Mouse (Mus musculus) bone marrow, adult 2 months (tissue): Measurements from ENCODE around the gene Gm28308. TPM values are rescaled to one million over a fixed set of nuclear protein-coding genes. Genes with fewer than 3 reads are reported as not detected.

Experiments
- H3K27ac ChIP-seq: fragments of 200-500 bp; 2 replicates; pipeline ENCODE4 v1.5.1; 2012; ENCODE audit warnings: low read depth, mild to moderate bottlenecking, control low read depth, inconsistent platforms, low read length; ENCODE audit not compliant: control insufficient read depth, poor library complexity, insufficient read depth
- H3K4me1 ChIP-seq: fragments of 200-500 bp; 2 replicates; pipeline ENCODE4 v1.6.1; 2011; ENCODE audit warnings: low read length; ENCODE audit not compliant: control insufficient read depth, insufficient read depth
- H3K4me3 ChIP-seq: fragments of 200-500 bp; replicated peaks from 2 replicates; pipeline ENCODE3; 2011; ENCODE audit warnings: mild to moderate bottlenecking, low read depth, low read length, control low read depth; ENCODE audit not compliant: control insufficient read depth
- CTCF ChIP-seq: fragments of 200-500 bp; IDR thresholded peaks from 2 replicates; pipeline ENCODE4 v1.5.1; 2011; ENCODE audit warnings: low read length, control low read depth; ENCODE audit not compliant: control insufficient read depth, insufficient read depth
- POLR2A ChIP-seq: fragments of 200-500 bp; IDR thresholded peaks from 2 replicates; pipeline ENCODE4 v1.6.1; 2011; ENCODE audit warnings: low read depth, mild to moderate bottlenecking, control low read depth, low read length, borderline replicate concordance; ENCODE audit not compliant: control insufficient read depth
- WGBS: fragments of 180-500 bp; shearing (Covaris S2); methylation state at CpG from one replicate; pipeline ENCODE4 v1.1.7; 2018; 5-methylcytosine and 5-hydroxymethylcytosine counted together
- polyA plus RNA-seq: library from polyadenylated mRNA; stranded (reverse); fragments of >200 nt; gene quantifications from 2 replicates; pipeline ENCODE4 v1.2.4, GENCODE M21; 2011; ENCODE audit warnings: low replicate concordance; ENCODE audit not compliant: missing spikeins, insufficient read depth, insufficient read length

Gm28308 gene
- polyA plus RNA-seq, 1 experiment = not detected

- Histone ChIP-seq H3K4me1 (no peaks in the 10 kb centered on the region), H3K4me3 (no peak overlapping the region), H3K27ac (no peak overlapping the region)
- WGBS = 85% methylated on average over 23 of the region's 23 CpGs
- TF ChIP-seq CTCF = no peak
- no peak for TF ChIP-seq POLR2A
Measured at GRCm38 (mm10) chr6:52190410-52190809, 22.7 kb downstream of the Gm28308 start.

GRCm38 (mm10) chr6:52189909-52190308 lies 23.2 kb downstream of the Gm28308 start:
- no peaks in the 10 kb centered on the region for H3K4me1 ChIP-seq
- H3K4me3 ChIP-seq = no peak overlapping the region
- WGBS = 83% methylated on average over 8 of the region's 8 CpGs
- H3K27ac ChIP-seq = no peak overlapping the region
- TF ChIP-seq CTCF = no peak
- no peak for TF ChIP-seq POLR2A

DNA sequence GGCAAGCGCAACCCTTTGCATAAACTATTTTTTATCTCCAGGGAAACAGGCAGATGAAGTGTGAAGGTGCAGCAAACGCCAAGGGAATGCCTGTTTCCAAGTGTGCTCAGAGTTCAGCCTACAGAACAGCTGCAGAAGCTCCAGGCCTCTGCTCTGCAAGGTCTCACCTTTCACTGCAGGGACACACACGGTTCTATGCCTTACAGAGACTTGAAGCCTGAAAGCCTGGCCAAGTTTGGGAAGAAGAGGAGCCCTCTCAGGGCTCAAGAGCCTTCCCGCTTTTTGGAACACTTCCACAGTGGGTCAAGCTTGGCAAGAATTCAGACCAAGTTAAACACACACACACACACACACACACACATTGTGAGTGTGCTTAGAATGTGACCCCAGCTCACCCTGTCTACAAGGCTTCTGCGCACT lies 24.0 kb downstream of the Gm28308 start:
- 74% methylated on average over 5 of the region's 5 CpGs for WGBS
- TF ChIP-seq CTCF (no peak), POLR2A (no peak)
- Histone ChIP-seq H3K4me3 (no peak overlapping the region), H3K4me1 (no peaks in the 10 kb centered on the region), H3K27ac (no peak overlapping the region)

GRCm38 (mm10) chr6:52186500-52186899 lies 26.6 kb downstream of the Gm28308 start:
- WGBS = 61% methylated on average over 1 of the region's 1 CpGs
- no peak for TF ChIP-seq CTCF
- TF ChIP-seq POLR2A = no peak

DNA sequence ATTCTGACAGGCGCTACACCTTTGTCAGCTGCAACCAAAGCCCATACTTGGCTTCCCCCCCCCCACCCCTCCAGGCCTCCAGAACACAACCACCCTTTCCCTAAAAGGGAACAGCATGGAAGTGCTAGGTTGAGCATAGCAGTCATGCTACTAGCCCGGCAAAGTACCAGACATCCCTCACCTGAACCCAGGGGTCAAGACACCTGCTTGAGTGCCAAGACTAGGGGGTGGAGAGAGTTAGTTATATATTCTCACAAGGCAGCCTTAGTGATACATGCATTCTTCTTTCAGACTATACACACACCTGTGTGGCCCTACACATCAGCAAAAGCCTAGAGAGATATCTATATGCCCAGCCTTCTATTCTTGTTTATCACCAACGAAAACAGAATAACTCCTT lies 27.3 kb downstream of the Gm28308 start:
- TF ChIP-seq CTCF = no peak
- no peak for TF ChIP-seq POLR2A
- Histone ChIP-seq H3K4me3 (no peak overlapping the region), H3K4me1 (no peaks in the 10 kb centered on the region), H3K27ac (no peak overlapping the region)
- 81% methylated on average over 3 of the region's 3 CpGs for WGBS

More at GRCm38 (mm10) chr6:52186500-52186899, 26.6 kb downstream of the Gm28308 start:
- Histone ChIP-seq H3K4me3 (no peak overlapping the region), H3K4me1 (no peaks in the 10 kb centered on the region), H3K27ac (no peak overlapping the region)

- H3K27ac ChIP-seq = no peak overlapping the region
- H3K4me1 ChIP-seq = no peaks in the 10 kb centered on the region
- TF ChIP-seq POLR2A = no peak
- no peak for TF ChIP-seq CTCF
- 79% methylated on average over 19 of the region's 19 CpGs for WGBS
- H3K4me3 ChIP-seq = no peak overlapping the region
Measured at GRCm38 (mm10) chr6:52185222-52185621, 27.9 kb downstream of the Gm28308 start.

DNA sequence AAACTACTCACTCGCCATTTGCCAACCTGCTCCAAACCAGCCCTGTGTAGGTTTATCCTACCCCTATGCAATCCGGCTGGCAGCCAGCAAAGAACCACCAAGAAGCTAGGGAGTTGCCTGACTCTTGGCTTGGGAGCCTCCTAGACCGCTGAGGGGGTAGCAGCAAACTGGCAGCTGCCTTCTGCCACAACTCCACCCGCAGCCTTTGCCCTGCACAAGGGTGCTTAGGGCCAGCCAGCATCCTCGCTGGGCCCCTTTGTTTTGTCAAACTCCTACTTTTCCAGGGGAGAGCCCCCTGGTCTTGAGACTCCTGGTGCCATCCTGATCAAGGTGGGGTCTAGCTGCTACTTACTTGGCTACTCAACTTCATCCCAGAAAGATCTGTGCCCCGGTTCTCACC lies 28.5 kb downstream of the Gm28308 start:
- Histone ChIP-seq H3K27ac (no peak overlapping the region), H3K4me3 (no peak overlapping the region), H3K4me1 (no peaks in the 10 kb centered on the region)
- TF ChIP-seq POLR2A (no peak), CTCF (no peak)
- WGBS = 72% methylated on average over 6 of the region's 6 CpGs

DNA sequence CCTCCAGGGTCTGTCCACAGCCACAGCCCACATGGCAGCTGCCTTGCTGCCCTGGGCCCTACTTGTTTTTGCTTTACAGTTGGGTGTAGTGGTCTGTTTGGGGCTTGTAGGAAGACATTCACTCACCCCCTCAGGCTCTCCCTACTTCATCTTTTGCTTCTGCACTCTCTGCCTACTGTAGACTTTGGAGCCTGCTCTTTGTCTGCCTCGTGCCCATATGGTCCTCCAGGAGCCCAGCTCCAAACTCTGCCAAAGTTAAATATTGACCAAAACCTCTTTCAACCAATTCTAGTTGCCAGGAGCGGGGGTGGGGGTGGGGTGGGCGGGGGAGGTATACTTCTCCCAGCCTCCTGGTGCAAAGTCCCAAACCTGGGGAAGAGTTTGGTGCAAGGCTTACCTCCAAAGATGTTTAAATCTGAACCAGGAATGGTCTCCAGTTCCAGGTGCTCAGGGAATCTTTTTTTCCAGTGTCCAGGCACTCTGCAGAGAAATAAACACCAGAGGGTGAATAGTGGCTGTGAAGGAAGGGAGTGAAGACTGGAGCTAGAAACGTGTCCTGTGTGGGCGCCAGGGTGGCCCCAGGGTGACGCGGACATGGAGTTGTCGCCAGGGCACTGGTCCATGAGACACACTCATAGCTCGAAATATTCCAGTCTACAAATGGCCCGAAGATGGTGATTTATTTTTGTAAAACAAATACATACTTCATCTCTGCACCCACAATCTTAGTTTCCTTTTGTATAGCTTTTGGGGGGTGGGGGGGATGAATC lies 29.6 kb downstream of the Gm28308 start:
- H3K27ac ChIP-seq = no peak overlapping the region
- no peak overlapping the region for H3K4me3 ChIP-seq
- no peaks in the 10 kb centered on the region for H3K4me1 ChIP-seq
- WGBS = 77% methylated on average over 10 of the region's 10 CpGs
- TF ChIP-seq POLR2A (no peak), CTCF (no peak)
